Mouse (Mus musculus) left cerebral cortex, postnatal 36 days (tissue): ENCODE measurements around the gene Gm3594. TPM values are rescaled to one million over a fixed set of nuclear protein-coding genes. Genes with fewer than 3 reads are reported as not detected.
"Not testable (repeated sequence)": the region's sequence is repeated elsewhere in the genome, so short reads cannot be mapped to it uniquely, and the experiment has no call there.

Experiments used
- DNase-seq, 2 experiments: peaks; one replicate each; pipeline ENCODE4 v3.0.0; 2021 to 2022; ENCODE audit warnings: low spot score in 2 of 2, mixed read lengths in 1 of 2
- intact Hi-C: fragments of 180-260 bp; cut with DNase I; formaldehyde crosslinking; loops from one replicate; pipeline ENCODE4 v1.15.1; 2025
- total RNA-seq, 2 experiments: library from RNA; stranded (reverse); gene quantifications; 2 replicates each; pipeline ENCODE4 v1.2.3; 2021

The Gm3594 gene
- not detected for total RNA-seq

- intact Hi-C loops, DNase-seq: not testable (repeated sequence)
Measured at GRCm38 (mm10) chr14:6444511-6444910, at the start of gene Gm3594. Gene Gm3594 (minus strand): TSS chr14:6444611.

GRCm38 (mm10) chr14:6486331-6486730, 41.9 kb upstream of the Gm3594 start:
- DNase-seq, intact Hi-C loops: not testable (repeated sequence)

GRCm38 (mm10) chr14:6485541-6485940, 41.1 kb upstream of the Gm3594 start:
- intact Hi-C loops, DNase-seq: not testable (repeated sequence)

GRCm38 (mm10) chr14:6482126-6482525, 37.7 kb upstream of the Gm3594 start:
- DNase-seq, intact Hi-C loops: not testable (repeated sequence)

GRCm38 (mm10) chr14:6471856-6472255, 27.4 kb upstream of the Gm3594 start:
- intact Hi-C loops, DNase-seq: not testable (repeated sequence)

- intact Hi-C loops, DNase-seq: not testable (repeated sequence)
Measured at GRCm38 (mm10) chr14:6440774-6441173, 3.6 kb downstream of the Gm3594 start.

GRCm38 (mm10) chr14:6440206-6440605, 4.2 kb downstream of the Gm3594 start:
- intact Hi-C loops, DNase-seq: not testable (repeated sequence)

GRCm38 (mm10) chr14:6426766-6427165, 17.6 kb downstream of the Gm3594 start:
- DNase-seq = peak; percentile 18 to 34
- intact Hi-C loops = not testable (repeated sequence)

GRCm38 (mm10) chr14:6426353-6426752, 18.1 kb downstream of the Gm3594 start:
- intact Hi-C loops, DNase-seq: not testable (repeated sequence)

- DNase-seq, intact Hi-C loops: not testable (repeated sequence)
Measured at GRCm38 (mm10) chr14:6412382-6412781, 32.0 kb downstream of the Gm3594 start, which contains the start of gene Gm3591. Gene Gm3591 (minus strand): TSS chr14:6412482.

GRCm38 (mm10) chr14:6390219-6390618, 54.2 kb downstream of the Gm3594 start, which contains the start of gene Gm16440:
Gene Gm16440 (minus strand): TSS chr14:6390319.
- intact Hi-C loops, DNase-seq: not testable (repeated sequence)

Other genes with a start within 250 kb of the Gm3594 start
- under 1 TPM; 0.34 to 0.62 TPM for gene Gm21560, start 225.3 kb downstream of the Gm3594 start, total RNA-seq
- gene Gm3411, start 157.4 kb downstream of the Gm3594 start, total RNA-seq = 1 to 10 TPM in 1 of 2 experiments, under 1 TPM in 1; 0.96 to 1.5 TPM
- gene Gm21103, start 139.8 kb downstream of the Gm3594 start, total RNA-seq = not detected
- gene Gm3618, start 100.9 kb downstream of the Gm3594 start, total RNA-seq = not detected
- gene Gm16440, start 54.3 kb downstream of the Gm3594 start, total RNA-seq = not detected
- gene Gm3591, start 32.1 kb downstream of the Gm3594 start, total RNA-seq = under 1 TPM in 1 of 2 experiments, not detected in 1; 0.70 TPM
- not detected for gene Gm8356, start 92.7 kb upstream of the Gm3594 start, total RNA-seq
- 1 to 10 TPM in 1 of 2 experiments, under 1 TPM in 1; 0.68 to 1.2 TPM for gene Gm3629, start 146.0 kb upstream of the Gm3594 start, total RNA-seq
- not detected for gene Gm3460, start 177.8 kb upstream of the Gm3594 start, total RNA-seq
- not detected for gene Gm10251, start 239.6 kb upstream of the Gm3594 start, total RNA-seq